Mouse (Mus musculus) telencephalon, adult 2 months (tissue): ENCODE measurements around the gene Dgkz.

Experiments used
- DNase-seq: peaks from one replicate; pipeline ENCODE4 v3.0.0-alpha.2; 2011; ENCODE audit warnings: low read depth, low spot score

The Dgkz gene

DNA sequence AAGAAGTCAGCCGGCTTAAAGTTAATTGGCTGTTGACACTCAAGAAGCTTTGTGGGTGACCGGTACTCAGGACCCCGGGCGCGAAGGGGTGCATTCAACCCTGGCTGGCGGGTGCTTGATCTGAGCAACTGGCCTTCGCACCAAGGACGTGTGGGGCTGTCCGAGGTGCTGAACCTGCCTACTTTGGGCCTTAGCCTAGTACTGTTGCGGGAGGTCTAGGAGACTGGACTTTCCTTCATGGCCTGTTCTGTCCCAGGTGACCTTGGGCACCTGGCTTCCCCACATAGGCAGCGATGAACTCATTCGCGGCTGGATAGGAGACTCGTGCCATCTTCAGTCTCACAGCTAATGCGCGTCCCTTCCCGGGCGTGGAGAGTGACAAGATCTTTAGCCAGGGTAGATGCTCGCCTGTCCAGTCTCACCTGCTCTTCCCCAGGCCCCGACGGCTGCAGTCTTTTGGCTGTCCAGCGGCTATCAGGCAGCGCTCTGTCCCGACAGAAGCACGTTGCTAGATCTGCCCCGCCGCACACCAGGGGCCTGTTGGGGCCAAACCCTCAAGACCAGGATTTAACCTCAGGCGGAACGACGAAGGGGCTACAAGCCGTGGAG, 54.4 kb downstream of the Dgkz start:
- DNase-seq = no peak

DNA sequence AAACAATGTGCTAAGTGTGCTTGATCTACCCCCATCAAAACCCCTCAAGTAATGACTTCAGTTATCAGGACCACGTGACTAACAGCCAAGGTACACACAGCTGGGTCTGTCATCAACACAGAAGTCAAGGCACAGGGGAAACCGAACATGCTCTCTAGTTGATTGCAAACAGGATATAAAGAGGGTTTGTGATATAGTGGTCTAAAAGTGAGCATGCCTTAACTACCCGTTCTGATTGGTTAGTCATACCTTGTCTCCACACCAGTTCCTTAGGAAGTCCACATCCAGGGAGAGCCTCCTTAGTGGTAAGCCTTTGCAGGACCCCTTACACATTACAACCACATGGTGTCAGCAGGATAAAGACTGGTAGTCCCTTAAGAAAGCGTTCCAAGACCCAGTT, 55.5 kb downstream of the Dgkz start:
- DNase-seq = no peak

DNA sequence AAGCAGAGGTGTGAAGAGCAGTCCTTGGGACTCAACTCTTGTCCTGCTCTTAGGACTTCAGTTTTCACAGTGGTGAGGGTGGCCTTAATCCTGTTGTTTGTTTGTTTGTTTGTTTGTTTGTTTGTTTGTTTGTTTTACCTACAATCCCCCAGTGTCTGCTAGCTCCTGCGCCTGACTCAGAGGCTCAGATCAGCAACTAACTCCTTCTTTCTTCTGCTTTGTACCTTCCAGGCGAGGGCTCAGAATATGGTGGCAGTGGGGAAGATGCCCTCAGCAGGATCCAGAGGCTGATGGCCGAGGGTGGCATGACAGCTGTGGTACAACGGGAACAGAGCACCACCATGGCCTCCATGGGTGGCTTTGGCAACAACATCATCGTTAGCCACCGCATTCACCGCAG, 58.6 kb downstream of the Dgkz start:
- DNase-seq = no peak

DNA sequence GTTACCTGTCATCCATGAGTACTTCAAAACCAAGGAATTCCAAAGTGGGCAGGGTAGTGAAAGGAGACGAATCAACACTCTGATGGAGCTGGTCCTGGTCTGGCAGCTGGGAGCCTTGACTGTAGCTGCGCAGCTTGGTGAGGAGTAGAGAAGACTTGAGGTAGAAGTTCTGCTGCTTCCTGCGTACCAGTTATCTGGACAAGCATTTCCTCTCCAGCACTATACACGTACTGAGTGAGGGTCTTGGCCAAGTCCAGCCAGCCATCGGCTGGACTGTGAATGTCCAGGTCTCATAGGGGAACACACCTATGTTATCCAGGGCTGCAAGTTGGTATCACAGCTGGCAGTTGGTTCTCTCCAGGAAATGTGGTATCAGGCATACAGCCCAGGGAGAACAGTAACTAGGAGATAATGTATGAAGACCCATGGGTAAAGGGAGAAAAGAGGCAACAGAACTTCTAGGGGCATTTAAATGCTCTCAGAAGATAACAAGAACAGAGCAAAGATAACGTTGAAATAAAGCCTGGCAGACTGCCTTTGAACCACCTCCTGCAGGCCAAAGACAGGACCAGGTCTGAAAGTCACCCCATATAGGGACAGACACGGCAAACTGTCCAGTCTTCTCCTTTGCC, 59.2 kb downstream of the Dgkz start:
- no peak for DNase-seq

DNA sequence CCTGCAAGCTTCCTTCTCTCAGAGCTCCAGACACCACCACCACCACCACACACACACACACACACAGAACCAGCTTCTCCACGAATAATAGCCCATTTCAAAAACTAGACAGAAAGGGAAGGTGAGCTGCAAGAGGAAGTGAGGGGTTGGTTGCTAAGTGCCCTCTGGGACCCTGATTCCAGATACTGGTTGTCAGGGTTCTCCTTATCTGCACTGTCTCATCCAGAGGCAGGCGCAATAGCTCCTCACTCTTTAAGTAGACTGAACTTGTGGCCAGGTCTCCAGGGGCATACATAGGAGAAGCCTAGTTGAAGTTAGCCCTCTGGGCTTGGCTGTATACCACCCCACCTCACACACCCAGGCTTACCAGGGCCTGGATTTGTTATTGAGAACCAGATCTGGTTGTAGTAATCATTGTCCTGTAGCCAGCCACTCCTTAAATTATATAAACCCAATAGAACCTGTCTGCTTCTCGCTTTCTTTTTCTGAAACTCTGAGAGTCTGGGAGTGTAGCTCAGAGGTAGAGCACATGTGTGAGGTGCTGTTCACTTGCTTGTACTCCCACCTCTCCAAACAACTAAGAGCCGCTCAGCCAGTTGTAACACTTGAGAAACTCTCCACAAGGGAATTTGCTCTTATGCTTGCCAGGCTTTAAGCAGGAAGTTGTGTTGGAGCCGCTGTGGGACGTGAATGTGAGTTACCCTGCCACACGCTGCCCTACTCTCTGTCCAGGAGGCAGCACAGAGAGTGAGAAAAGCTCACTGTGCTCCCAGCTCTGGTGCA, 62.1 kb downstream of the Dgkz start:
- DNase-seq = no peak

DNA sequence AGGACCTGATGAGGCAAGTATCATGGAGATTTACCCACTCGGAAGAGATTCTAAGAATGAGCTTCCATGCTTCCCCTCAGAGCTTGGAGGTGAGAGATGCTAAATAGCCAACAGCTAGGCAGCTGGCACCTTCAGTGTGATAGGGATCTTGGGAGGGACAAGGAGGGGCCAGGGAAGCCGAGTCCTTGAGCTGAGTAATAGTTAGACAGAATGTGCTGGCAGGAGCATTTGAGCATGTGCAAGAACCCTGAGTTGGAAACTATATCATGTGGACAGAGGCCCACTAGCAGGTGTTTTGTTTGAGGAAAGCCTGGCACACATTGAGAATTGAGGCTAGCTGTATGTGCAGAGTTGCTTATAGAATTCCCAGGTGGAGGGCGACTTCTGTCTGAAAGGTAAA, 63.0 kb downstream of the Dgkz start:
- DNase-seq = no peak

DNA sequence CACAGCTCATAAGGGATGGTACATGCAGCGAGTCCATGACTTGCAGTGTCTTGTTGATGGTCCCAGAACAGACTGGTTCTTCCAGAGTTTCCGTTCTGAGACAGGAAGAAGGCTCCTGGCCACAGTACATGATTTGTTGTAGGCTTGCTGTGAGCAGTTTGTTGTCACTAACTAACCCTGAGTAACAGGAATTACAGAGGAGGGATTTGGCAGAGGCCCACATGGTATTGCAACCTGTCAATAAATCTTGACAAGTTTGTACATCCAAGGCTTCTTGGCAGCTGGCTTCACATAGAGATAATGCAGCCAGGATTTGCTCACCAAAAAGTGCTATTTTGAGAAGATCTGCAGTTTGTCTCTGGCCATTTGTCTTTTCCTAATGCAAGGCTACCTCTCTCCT, 69.5 kb downstream of the Dgkz start:
- DNase-seq = no peak

DNA sequence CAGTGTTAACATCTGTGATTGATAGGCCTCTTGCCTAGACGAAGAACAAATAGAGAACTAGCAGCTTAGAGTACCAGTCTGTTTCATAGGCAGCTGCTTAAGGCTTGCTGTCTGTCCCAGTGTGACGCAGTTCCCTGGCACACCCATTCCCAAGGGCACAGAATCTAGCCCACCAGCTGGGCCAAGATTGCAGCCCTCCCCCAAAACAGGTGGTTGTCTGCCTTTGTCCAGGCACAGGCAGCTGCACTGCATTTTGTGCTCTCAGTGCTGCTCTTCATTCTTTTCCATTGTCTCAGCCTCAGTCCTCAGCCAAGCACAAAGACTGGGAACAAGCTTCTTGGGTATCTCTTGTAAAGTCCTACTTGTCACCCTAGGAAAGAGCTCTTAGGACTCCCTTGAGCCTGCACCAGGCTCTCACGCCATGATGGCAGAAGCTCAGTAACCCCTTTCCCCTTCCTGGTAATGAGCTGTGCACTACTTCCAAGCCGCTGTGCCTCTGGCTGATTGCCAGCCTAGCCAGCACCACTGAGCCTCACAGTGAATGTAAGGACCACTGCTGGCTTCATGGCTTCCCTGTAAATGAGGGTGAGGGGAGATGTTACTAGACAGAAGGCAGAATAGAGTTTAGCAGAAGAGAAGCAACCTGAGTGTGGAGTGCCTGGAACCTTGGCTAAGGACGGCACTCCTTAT, 70.9 kb downstream of the Dgkz start:
- DNase-seq = no peak

DNA sequence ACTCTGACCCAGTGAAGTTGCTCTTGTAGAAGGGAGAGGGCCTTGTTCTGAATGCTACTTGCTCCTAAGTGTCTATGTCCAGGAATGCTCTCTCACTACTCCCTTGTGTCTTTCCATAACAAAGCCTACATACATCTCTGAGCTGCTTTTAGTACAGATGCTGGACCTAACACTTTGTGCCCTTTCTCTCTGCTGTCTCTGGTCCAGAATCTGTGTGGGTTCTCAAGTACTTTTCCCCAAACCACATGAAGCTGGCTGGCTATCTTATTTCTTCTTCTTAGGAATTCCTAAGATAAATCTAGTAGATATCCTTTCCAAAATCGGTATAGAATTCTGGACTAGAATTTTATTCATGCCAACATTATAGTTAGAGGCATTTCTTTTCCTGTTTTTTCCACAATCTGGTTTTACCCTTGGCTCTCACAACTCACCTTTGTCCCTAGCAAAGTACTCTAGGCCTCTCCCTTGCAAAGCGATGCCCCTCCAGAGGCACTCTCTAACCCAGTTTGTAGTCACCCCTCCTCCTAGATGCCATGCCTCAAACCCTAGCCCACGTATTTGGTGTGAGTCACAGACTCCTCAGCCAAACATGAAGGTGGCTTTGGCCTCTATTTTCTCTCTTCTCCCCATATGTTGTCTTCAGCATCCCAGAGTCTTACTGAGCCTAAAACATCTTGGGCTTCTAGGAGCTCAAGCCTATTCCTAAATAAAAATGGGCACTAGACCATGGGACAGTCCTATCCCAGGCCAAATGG, 72.3 kb downstream of the Dgkz start:
- DNase-seq = no peak

DNA sequence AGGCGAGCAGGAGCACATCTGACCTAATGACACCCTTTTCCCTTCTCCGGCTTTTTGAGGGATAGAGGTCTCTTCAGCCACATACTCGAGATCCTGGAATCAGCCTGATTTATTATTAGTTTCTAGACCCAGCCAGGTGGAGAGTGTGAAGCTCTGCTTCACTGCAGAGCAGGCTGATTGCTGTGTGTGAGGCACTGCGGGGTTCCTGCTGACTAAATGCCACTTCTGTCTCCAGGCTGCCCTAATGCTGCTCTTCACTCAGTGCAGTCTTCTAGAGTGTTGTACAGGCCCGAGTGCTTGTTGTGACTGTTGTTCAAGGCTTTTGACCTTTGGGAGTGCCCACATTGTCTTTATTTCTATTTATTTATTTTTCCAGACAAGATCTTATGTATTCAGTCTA, 73.3 kb downstream of the Dgkz start:
- no peak for DNase-seq

DNA sequence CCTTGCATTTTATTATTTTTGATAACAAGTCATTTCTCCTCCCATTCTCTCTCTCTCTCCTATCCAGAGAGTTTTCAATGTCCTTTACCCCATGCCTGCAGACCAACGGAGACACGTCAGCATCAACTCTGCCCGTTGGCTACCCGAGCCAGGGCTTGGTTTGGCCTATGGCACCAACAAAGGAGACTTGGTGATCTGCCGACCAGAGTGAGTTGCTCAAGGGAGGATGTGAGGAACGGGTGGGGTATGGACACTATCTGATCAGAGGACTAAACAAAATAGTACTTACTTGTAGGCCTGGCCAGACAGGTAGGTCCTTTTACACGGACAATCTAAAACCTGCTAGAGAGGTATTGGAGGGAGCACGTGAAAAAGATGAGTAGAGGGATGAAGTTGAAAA, 75.2 kb downstream of the Dgkz start:
- DNase-seq = no peak

DNA sequence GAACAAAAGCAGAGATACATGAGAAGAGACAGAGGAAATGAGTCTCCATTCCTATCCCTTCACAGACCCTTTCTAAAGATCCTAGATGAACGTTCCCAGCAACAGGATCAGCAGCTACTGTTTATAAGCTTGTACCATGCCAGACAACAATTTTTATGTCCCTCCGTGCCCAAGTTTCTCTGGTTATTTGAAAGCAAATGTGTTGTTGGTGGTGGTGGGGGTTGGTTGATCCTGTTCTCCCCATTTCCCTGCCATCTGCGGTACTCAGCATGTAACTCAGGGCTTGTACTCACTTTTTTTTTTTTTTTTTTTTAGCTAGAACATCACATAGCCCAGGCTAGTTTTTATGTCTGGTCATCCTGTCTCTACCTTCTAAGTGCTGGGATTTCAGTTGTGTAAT, 76.5 kb downstream of the Dgkz start:
- no peak for DNase-seq

DNA sequence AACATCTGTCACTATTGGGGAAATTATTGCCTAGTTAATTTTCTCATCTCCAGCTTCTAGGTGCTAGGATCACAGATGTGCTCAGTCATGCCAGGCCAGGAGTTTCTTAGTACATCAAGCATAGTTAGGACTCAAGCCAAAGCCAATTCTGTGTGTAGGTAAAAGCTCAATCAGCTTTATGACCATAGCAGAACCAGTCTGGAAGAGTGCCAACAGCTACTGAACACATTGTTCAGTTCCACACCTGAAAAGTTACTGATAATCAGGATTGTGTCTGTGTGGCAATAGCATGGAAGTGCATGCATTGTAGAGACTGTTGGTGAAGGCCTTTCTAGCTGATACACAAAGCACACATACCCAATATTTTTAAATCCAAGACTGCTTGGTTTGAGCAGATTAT, 77.7 kb downstream of the Dgkz start:
- no peak for DNase-seq

DNA sequence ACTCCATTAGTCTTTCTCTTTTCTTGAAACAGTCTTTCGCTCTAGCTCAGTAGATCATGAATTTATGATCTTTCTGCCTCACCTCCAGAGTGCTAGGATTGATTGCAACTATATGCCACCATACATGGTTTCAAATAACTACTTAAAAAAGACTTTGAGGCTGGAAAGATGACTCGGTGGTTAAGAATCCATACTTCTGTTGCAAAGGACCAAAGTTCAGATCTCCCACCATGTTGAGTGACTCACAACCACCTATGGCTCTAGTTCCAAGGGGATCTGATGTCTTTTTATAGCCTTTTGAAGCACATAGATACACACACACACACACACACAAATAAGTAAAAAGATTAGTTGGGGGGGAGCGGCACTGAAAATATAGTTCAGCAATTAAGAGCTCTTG, 80.3 kb downstream of the Dgkz start:
- no peak for DNase-seq

DNA sequence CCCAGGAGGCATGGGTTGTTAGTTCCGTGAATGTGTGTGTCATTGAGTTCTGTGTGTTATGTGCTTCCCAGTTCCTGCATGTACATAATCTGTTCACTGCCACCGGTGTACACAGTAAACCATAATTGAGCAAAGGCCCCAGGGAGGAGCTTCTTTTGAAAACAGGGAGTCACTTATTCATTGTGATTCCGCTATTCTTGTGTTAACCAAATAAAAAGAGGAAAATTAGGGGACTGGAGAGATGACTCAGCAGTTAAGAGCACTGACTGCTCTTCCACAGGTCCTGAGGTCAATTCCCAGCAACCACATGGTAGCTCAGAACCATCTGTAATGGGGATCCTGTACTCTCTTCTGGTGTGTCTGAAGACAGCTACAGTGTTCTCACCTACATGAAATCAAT, 80.9 kb downstream of the Dgkz start:
- no peak for DNase-seq

DNA sequence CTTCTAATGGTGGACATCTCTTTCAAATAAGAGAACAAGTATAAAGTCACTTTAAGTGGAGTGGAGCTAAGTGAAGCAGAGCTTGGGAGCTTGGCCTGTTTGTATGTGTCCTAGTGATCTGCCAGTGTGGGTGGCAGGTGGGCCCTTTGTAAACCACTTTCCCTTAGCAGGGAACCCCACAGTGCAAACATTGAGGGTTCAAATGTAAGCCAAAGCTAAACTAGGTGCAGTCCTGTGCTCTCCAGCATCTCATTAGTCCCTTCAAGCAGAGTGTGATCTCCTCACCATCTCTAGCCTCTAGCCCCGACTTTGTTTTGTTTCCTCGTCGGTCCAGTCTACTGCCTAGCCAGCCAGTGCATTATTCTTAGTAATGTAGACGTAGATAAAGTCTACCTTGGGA, 91.0 kb downstream of the Dgkz start:
- DNase-seq = no peak

DNA sequence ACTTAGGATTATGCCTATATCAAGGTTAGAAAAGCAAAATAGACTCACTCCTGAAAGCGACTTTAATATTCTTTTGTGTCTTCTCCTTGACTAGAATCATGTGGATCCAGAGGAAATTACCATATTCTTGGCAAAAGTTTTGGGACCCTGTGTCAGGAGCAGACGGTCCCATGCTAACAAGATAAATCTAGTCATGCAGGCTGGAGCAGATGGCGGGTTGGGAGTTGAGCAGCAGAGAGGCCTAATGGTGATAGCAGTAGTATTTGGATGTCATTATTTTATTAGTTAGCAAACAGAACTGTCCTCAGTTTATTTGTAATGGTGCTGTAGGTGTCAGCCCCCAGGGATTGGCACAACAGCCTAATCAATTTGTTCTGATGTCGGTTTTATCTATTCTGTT, 91.7 kb downstream of the Dgkz start:
- DNase-seq = no peak
